Mouse (Mus musculus) neural tube, embryonic 14.5 days (tissue): ENCODE measurements at regions not wholly inside any gene's neighbourhood (a gene's known extent, or its start where the extent isn't known, plus 50 kb on each side); places are given as distances from the start of the nearest gene placed in this dataset.

ENCODE experiments used
- ATAC-seq: fragments of 200-750 bp; cut with Nextera tagmentation; 2 replicates; pipeline ENCODE4 v1.8.0; 2017; ENCODE audit warnings: low read depth, mild to moderate bottlenecking, moderate TSS enrichment, moderate library complexity
- H3K27ac ChIP-seq: fragments of 300-500 bp; sonication (generic); 2 replicates; pipeline ENCODE4 v1.5.1; 2014; ENCODE audit warnings: low read depth, mild to moderate bottlenecking, control low read depth, low read length, moderate library complexity, mixed read lengths
- H3K27me3 ChIP-seq: fragments of 300-500 bp; sonication (generic); 2 replicates; pipeline ENCODE4 v1.6.1; 2014; ENCODE audit warnings: low read length; ENCODE audit not compliant: control insufficient read depth, insufficient read depth
- H3K36me3 ChIP-seq: fragments of 300-500 bp; sonication (generic); 2 replicates; pipeline ENCODE4 v1.6.1; 2014; ENCODE audit warnings: low read length, mixed read lengths; ENCODE audit not compliant: control insufficient read depth, insufficient read depth
- H3K4me1 ChIP-seq: fragments of 300-500 bp; sonication (generic); 2 replicates; pipeline ENCODE4 v1.6.1; 2014; ENCODE audit warnings: low read length; ENCODE audit not compliant: control insufficient read depth, insufficient read depth
- H3K4me2 ChIP-seq: fragments of 300-500 bp; sonication (generic); 2 replicates; pipeline ENCODE4 v1.6.1; 2014; ENCODE audit warnings: mild to moderate bottlenecking, low read depth, low read length, control low read depth
- H3K4me3 ChIP-seq: fragments of 300-500 bp; sonication (generic); 2 replicates; pipeline ENCODE4 v1.5.1; 2014; ENCODE audit warnings: low read depth, low read length, control low read depth, mixed read lengths
- H3K9ac ChIP-seq: fragments of 300-500 bp; sonication (generic); replicated peaks from 2 replicates; pipeline ENCODE4 v1.6.1; 2014; ENCODE audit warnings: low read depth, mild to moderate bottlenecking, control low read depth, low read length, mixed read lengths
- H3K9me3 ChIP-seq: fragments of 300-500 bp; sonication (generic); 2 replicates; pipeline ENCODE4 v1.6.1; 2016; ENCODE audit warnings: low read length; ENCODE audit not compliant: control insufficient read depth
- WGBS: fragments of 180-500 bp; shearing (Covaris S2); extraction: QIAGEN DNeasy Blood & Tissue Kit; methylation state at CpG from one replicate; pipeline ENCODE4 v1.1.7; 2014; 5-methylcytosine and 5-hydroxymethylcytosine counted together

DNA sequence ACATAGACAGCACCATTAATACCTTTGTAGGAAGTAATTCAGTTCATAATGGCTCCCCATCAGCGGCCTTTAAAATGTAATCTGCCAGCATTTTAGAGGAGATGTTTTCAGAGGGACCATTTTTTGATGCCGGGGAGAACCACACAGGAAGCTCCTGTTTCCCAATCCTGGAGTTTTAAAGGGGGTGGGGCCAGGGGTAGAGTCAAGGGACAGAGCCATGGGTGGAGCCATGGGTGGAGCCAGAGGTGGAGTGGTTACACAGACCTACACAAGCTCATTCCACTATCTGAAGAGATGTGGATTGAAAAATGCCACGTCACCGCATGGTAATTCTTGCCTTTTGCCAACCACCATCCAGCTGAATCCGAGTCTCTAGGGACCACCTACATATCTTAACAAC is 67.1 kb upstream of the Plcl2 start:
- 88% methylated on average over 5 of the region's 5 CpGs for WGBS
- no peaks in the 10 kb centered on the region for H3K36me3 ChIP-seq
- H3K4me1 ChIP-seq: no peaks in the 10 kb centered on the region
- H3K27me3 ChIP-seq: no peaks in the 10 kb centered on the region
- H3K4me3 ChIP-seq: no peak overlapping the region
- no peak for ATAC-seq
- H3K9me3 ChIP-seq: no peaks in the 10 kb centered on the region
- H3K27ac ChIP-seq: no peak overlapping the region
- no peak overlapping the region for H3K4me2 ChIP-seq
- no peak overlapping the region for H3K9ac ChIP-seq

- Histone ChIP-seq H3K36me3 (no peaks in the 10 kb centered on the region), H3K4me2 (no peak overlapping the region), H3K9ac (no peak overlapping the region), H3K4me3 (no peak overlapping the region), H3K27me3 (no peaks in the 10 kb centered on the region), H3K9me3 (no peaks in the 10 kb centered on the region), H3K27ac (no peak overlapping the region), H3K4me1 (no peaks in the 10 kb centered on the region)
- ATAC-seq: no peak
- 95% methylated on average over 6 of the region's 6 CpGs for WGBS
Measured at GRCm38 (mm10) chr17:50442905-50443304, 66.3 kb upstream of the Plcl2 start.

- Histone ChIP-seq H3K36me3 (no peaks in the 10 kb centered on the region), H3K4me3 (no peak overlapping the region), H3K9ac (no peak overlapping the region), H3K4me1 (no peaks in the 10 kb centered on the region), H3K27ac (no peak overlapping the region), H3K9me3 (no peaks in the 10 kb centered on the region), H3K27me3 (no peaks in the 10 kb centered on the region), H3K4me2 (no peak overlapping the region)
- 84% methylated on average over 6 of the region's 6 CpGs for WGBS
- no peak for ATAC-seq
Measured at GRCm38 (mm10) chr17:50443376-50444022, 65.7 kb upstream of the Plcl2 start.

DNA sequence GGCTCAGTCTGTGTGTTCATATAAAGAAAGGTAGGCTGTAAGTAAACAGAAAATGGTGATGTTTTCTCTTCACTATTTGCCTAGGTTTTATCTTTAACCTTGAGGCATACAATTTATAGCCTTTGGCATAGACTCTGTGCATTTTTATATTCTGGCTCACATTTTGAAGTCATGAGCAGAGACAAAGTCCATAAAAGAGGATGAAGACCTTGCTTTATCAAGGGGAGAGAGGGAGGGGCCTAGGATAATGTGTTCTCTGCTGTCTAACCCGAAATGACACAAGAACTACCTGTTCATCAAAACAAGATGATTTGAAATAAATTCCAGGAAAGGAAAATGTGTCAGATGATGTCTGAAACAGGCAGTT is 65.2 kb upstream of the Plcl2 start:
- Histone ChIP-seq H3K4me3 (no peak overlapping the region), H3K4me1 (no peaks in the 10 kb centered on the region), H3K9ac (no peak overlapping the region), H3K27ac (no peak overlapping the region), H3K27me3 (no peaks in the 10 kb centered on the region), H3K9me3 (no peaks in the 10 kb centered on the region), H3K36me3 (no peaks in the 10 kb centered on the region), H3K4me2 (no peak overlapping the region)
- 74% methylated on average over 1 of the region's 1 CpGs for WGBS
- ATAC-seq: no peak

DNA sequence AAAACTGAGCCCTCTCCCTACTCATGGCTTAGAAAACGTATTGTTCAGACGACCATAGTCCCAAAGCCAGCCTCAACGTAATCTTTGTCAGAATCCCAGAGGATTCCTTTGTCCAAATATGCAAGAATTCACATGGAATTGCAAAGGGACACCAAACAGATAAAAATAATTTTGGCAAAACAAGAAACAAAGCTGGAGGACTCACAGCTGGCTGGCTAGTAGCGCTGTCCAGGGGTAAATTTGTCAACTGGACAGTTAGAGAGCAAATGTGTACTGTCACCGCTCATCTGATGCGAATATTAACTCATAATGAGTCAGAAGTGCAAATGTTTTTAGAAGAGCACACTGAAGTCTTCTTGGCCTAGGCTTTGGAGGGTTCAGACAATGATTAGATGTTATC is 60.5 kb upstream of the Plcl2 start:
- H3K27me3 ChIP-seq: no peaks in the 10 kb centered on the region
- 89% methylated on average over 6 of the region's 6 CpGs for WGBS
- no peak overlapping the region for H3K9ac ChIP-seq
- H3K9me3 ChIP-seq: no peaks in the 10 kb centered on the region
- no peak overlapping the region for H3K4me3 ChIP-seq
- H3K36me3 ChIP-seq: no peaks in the 10 kb centered on the region
- ATAC-seq: no peak
- H3K4me1 ChIP-seq: no peaks in the 10 kb centered on the region
- H3K4me2 ChIP-seq: no peak overlapping the region
- no peak overlapping the region for H3K27ac ChIP-seq

DNA sequence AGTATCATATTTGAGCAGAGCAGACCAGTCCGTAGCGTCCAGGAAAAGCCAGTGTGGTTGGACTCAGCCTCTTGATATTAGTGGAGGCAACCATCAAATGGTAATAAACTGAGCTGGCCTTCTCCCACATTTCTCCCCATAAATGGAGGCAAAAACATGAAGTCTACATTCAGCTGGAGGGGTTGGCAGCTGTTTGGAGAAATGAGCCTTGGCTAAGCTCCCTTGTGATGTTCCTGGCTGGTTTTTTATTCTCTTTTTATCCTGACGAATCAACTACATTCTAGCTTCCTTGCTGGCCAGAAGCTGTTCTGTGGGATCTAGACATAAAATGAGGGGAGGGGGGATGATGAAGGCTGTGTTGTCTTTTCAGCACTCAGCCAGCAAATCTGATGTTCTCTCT is 57.6 kb upstream of the Plcl2 start:
- H3K27ac ChIP-seq: no peak overlapping the region
- H3K4me2 ChIP-seq: no peak overlapping the region
- no peaks in the 10 kb centered on the region for H3K36me3 ChIP-seq
- H3K4me3 ChIP-seq: no peak overlapping the region
- H3K27me3 ChIP-seq: no peaks in the 10 kb centered on the region
- 91% methylated on average over 3 of the region's 3 CpGs for WGBS
- H3K9ac ChIP-seq: no peak overlapping the region
- H3K9me3 ChIP-seq: no peaks in the 10 kb centered on the region
- no peak for ATAC-seq
- H3K4me1 ChIP-seq: no peaks in the 10 kb centered on the region

DNA sequence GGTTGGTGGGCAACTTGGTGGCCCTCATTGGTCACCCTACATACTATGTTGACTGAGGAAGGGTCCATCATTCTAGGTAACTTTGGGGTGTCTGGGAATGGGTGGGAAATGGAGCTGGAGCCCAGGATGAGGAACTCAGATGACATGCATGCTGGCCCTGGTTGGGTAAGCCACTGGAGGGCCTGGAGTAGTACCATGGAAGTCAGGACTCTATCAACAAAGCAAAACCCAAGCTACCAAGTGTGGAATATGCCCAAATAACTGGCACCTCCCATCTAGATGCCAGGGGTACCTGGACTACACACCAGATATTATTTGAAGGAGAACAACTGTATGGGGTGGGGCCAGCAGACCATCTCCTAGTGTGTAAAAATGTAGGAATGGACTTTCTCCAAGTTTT is 55.7 kb upstream of the Plcl2 start:
- H3K9me3 ChIP-seq: no peaks in the 10 kb centered on the region
- no peak for ATAC-seq

GRCm38 (mm10) chr17:50453956-50454355 is 55.2 kb upstream of the Plcl2 start:
- Histone ChIP-seq H3K27me3 (no peaks in the 10 kb centered on the region), H3K4me2 (no peak overlapping the region), H3K9me3 (no peaks in the 10 kb centered on the region), H3K9ac (no peak overlapping the region), H3K4me1 (no peaks in the 10 kb centered on the region), H3K36me3 (no peaks in the 10 kb centered on the region), H3K4me3 (no peak overlapping the region), H3K27ac (no peak overlapping the region)
- WGBS: 94% methylated on average over 5 of the region's 5 CpGs
- ATAC-seq: no peak

More for the DNA sequence above, 55.7 kb upstream of the Plcl2 start:
- no peak overlapping the region for H3K27ac ChIP-seq
- H3K4me2 ChIP-seq: no peak overlapping the region
- H3K9ac ChIP-seq: no peak overlapping the region
- H3K4me1 ChIP-seq: no peaks in the 10 kb centered on the region
- no peaks in the 10 kb centered on the region for H3K36me3 ChIP-seq
- no peaks in the 10 kb centered on the region for H3K27me3 ChIP-seq
- no peak overlapping the region for H3K4me3 ChIP-seq

- 67% methylated on average over 5 of the region's 5 CpGs for WGBS
- Histone ChIP-seq H3K4me3 (no peak overlapping the region), H3K9ac (no peak overlapping the region), H3K27me3 (no peaks in the 10 kb centered on the region), H3K9me3 (no peaks in the 10 kb centered on the region), H3K36me3 (no peaks in the 10 kb centered on the region), H3K4me2 (no peak overlapping the region), H3K4me1 (no peaks in the 10 kb centered on the region), H3K27ac (no peak overlapping the region)
- no peak for ATAC-seq
Measured at GRCm38 (mm10) chr17:50454917-50455316, 54.3 kb upstream of the Plcl2 start.

GRCm38 (mm10) chr17:50455719-50456118 is 53.5 kb upstream of the Plcl2 start:
- no peak for ATAC-seq
- no peak overlapping the region for H3K4me3 ChIP-seq
- no peaks in the 10 kb centered on the region for H3K36me3 ChIP-seq
- H3K9me3 ChIP-seq: no peaks in the 10 kb centered on the region
- H3K9ac ChIP-seq: no peak overlapping the region
- no peak overlapping the region for H3K4me2 ChIP-seq
- H3K27ac ChIP-seq: no peak overlapping the region
- WGBS: 96% methylated on average over 10 of the region's 10 CpGs
- no peaks in the 10 kb centered on the region for H3K27me3 ChIP-seq
- no peaks in the 10 kb centered on the region for H3K4me1 ChIP-seq
